Mouse (Mus musculus) inflammation-experienced regulatory T-cells, adult 6 months (primary cell): ENCODE data around the gene Fxyd5. TPM values are rescaled to one million over a fixed set of nuclear protein-coding genes. Genes with fewer than 3 reads are reported as not detected.

Experiments used
- ATAC-seq: one replicate; pipeline ENCODE4 v1.8.0; 2017
- polyA plus RNA-seq, 3 experiments: library from polyadenylated mRNA; unstranded; fragments of 100-300 nt; shearing (Covaris generic); gene quantifications; one replicate each; pipeline ENCODE4 v1.2.1; 2017

Gene Fxyd5
- polyA plus RNA-seq, 3 experiments from 2014 or later = 1,847 to 2,152 (median 2,080) TPM

- no peak for ATAC-seq
Observed at GRCm38 (mm10) chr7:31039011-31039410, 3.3 kb downstream of the Fxyd5 start.

DNA sequence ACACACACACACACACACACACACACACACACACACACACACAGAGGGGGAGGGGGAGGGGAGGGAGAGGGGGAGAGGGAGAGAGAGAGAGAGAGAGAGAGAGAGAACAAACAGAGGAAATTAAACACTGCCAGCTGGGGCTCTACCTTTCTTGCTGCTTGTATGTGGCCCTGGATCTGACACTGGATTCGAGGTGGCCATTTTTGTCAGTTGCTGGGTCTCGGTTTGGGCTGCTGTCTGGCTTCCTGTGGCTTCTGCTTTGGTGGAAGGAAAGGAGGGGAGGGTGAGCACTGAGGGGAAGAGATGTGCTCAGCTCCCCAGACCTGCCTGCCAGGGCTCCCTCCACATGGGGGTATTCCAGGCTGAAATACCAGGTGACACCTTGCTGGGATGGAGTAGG is 4.6 kb downstream of the Fxyd5 start:
- ATAC-seq = peak; percentile 27

DNA sequence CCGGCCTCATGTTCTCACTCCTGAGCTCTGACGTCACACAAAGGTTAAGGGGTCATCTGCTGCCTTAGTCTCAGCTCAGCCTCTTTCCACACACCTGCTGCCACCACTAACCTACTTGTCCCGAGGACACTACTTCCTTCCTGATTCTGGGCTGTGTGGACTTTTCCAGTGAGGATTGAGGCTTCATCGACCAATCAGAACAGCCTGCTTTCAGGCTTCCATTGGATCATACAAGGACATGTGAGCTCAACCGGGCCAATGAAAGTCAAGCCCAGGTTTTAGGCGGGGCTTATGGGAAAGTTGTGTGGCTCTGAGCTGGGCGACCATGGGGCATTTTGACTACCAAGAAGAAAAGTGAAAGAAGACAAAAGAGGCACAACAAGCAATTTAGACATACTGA is 5.4 kb downstream of the Fxyd5 start:
- no peak for ATAC-seq

- ATAC-seq = no peak
Observed at GRCm38 (mm10) chr7:31035291-31035690, 7.0 kb downstream of the Fxyd5 start.

GRCm38 (mm10) chr7:31034789-31035188 is 7.5 kb downstream of the Fxyd5 start:
- peak; percentile 39 for ATAC-seq

DNA sequence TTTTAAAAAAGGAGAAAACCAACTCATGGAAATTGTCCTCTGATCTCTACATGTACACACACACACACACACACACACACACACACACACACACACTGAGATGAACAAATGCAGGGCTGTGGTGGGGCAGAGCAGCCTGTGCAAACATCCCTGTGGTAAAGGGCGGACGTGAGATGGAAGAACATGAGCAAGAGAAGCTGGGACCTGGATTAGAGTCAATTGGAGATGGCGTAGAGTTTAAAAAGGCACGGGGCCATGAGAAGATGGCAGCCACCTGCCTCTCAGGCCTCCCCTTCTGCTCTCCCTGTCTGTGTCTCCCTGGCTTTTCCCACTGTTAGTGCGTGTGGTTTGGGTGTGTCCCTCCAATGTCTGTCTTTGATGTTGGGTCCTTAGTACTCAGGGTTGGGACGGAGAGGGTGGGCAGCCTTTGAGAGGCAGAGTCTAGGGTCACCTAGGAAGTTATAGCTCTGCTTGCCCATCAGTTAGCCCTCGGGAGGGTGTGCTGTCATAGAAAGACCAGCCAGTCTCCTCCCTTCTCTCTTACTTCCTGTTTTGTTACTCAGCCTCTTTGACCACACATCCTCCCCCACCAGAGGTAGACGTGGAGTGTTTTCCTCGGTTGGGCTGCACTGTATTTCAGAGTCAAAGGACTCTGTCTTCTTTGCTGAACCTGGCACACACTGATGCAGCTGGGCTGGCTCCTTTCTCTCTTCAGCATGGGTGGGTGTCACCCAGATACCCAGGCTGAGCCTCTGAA is 8.7 kb downstream of the Fxyd5 start:
- ATAC-seq = peak; percentile 69

GRCm38 (mm10) chr7:31031731-31032130 is 10.6 kb downstream of the Fxyd5 start:
- no peak for ATAC-seq

- no peak for ATAC-seq
Observed at GRCm38 (mm10) chr7:31030717-31031116, 11.6 kb downstream of the Fxyd5 start.

DNA sequence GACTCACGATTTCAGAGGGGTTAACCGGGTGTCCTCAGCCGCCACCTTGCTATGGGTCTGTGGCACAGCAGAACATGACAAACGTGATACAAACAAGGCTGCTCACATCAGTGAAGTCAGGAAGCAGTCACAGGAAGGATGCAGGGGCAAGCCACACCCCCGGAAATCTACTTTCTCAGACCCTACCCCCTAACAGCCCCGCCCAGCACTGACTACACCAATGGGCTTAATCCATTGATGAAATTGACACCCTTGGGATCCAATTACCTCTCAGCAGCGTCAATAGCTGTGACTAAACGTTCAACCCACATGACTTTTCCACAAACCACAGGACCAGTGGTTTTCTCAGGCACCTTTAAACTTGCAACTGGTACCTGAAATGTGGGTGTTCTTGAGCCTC is 13.7 kb downstream of the Fxyd5 start:
- no peak for ATAC-seq

GRCm38 (mm10) chr7:31017104-31017901 is 25.0 kb downstream of the Fxyd5 start:
- ATAC-seq = no peak

DNA sequence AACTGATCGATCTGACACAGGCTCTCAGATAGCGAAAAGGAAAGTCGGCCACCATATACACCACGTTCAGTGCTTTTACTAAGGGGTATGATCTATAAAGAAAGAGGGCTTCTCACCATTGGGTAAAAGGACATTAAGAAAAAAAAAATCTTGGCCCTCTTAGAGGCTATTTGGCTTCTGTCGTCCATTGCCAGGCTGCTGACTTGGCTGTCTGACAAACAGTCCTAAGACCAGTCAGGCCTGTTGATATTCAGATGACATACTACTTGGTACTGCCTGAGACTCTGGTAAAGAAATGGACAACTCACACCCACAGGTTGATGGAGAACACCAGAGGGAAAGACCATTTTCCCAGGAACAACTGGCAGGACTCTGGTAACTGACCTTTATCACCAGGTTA is 29.3 kb downstream of the Fxyd5 start:
- no peak for ATAC-seq

- ATAC-seq = no peak
Observed at GRCm38 (mm10) chr7:31008889-31009288, 33.4 kb downstream of the Fxyd5 start.

DNA sequence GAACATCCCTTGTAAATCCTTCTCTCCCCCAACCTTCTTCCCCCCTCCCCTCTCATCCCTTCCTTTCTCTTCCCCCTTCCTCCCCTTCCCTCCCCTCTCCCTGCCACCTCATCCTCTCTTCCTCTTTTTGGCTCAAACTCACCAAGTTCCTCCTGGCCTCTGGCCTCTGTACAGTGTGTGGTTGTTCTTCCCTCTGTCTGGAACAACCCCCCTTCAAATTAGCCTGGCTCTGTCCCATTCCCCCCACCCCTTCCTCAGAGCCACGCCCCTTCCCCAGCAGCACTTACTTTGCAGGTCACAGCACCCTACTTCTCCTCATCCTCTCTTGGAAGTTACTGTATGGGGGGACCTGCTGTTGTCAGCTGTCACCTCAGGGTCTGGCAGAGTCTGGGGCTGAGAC is 34.1 kb downstream of the Fxyd5 start:
- ATAC-seq = no peak

DNA sequence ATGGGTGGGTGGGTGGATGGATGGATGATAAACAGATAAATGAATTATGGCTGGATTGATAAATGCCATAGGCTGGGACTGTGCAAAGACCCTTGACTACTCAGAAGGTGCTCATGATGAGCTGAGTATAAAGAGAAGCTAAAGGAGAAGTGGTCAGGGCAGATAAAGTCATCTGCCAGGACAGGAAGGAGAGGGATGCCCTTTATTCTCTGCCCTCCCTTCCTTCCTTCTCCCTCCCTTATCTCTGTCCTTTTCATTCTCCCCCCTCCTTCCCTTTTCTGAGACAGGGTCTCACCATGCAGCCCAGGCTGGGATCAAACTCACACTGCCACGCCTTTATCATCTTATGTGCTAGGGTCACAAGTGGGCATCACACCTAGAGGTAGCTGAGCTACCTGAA is 34.5 kb downstream of the Fxyd5 start:
- no peak for ATAC-seq

DNA sequence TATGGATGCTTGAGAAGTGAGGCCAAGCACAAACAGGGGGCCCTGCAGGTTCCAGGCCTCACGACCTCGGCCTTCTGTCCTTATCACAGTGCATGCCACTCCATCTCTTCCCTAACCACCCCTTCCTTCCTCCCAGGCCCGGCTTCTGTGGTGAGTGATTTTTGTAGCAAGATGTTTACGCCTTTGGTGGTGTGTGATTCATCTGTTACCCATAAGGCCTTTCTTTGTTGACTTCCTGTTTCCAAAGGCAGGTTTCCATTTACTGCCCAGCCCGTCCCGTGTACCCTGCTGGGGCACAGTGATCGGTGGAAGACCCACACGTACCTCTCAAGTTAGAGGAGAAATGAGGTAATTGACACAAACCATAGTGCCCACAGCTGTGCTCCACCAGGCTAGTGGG is 39.6 kb downstream of the Fxyd5 start:
- ATAC-seq = peak; percentile 89

GRCm38 (mm10) chr7:31000505-31001020 is 41.7 kb downstream of the Fxyd5 start:
- ATAC-seq = peak; percentile 57

- no peak for ATAC-seq
Observed at GRCm38 (mm10) chr7:30996491-30996890, 45.8 kb downstream of the Fxyd5 start.

DNA sequence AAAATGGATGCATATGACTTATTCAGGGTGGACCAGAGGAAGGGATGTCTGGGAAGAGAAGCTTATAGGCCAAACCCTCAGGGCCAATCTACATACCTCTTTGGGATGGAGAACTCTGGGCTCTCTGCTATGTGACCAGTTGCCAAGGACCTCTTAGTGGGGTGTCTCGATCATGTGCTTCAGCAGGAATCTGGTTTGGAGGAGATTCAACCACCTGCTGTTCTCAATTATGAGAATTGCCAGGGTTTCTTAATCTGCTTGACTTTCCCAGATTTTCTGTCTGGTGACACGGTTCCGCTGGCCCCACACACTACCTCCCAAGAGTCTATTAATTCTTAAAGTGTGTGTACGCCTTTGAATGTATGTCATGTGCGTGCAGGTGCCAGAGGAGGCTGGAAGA is 48.3 kb downstream of the Fxyd5 start:
- ATAC-seq = no peak

GRCm38 (mm10) chr7:30992148-30992547 is 50.1 kb downstream of the Fxyd5 start:
- ATAC-seq = no peak

DNA sequence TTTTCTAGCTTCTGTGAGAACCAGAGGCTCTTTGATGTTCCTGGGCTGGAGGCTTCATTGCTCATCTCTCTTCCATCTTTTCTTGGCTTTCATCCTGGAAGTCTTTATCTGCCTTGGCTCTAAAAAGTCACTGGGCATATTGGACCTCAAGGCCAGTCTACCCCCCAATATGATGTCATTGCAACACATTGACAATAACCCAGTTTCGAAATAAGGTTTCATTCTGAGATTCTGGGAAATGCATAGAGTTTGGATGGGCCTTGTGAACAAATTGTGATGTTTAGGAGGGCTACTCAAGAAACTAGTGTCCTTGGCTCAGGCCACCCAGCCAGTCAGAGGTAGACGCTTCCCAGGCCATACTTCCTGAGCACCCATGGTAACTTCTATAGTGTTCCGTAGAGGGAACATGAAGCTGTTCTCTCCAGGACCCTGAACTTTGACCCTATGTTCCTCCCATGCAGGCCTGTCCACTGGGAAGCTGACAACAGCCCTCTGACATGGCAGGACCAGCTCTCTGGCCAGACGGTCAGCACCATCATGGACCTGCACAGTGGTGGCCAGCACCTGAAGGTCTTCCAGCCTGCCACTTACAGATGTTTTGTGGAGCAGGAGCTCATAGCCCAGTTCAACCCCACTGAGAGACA is 53.6 kb downstream of the Fxyd5 start:
- no peak for ATAC-seq

- ATAC-seq = no peak
Observed at GRCm38 (mm10) chr7:30985357-30985756, 56.9 kb downstream of the Fxyd5 start.
